Comparison of ENCODE assay signal across 8 mouse cellular contexts in the genomic region with DNA sequence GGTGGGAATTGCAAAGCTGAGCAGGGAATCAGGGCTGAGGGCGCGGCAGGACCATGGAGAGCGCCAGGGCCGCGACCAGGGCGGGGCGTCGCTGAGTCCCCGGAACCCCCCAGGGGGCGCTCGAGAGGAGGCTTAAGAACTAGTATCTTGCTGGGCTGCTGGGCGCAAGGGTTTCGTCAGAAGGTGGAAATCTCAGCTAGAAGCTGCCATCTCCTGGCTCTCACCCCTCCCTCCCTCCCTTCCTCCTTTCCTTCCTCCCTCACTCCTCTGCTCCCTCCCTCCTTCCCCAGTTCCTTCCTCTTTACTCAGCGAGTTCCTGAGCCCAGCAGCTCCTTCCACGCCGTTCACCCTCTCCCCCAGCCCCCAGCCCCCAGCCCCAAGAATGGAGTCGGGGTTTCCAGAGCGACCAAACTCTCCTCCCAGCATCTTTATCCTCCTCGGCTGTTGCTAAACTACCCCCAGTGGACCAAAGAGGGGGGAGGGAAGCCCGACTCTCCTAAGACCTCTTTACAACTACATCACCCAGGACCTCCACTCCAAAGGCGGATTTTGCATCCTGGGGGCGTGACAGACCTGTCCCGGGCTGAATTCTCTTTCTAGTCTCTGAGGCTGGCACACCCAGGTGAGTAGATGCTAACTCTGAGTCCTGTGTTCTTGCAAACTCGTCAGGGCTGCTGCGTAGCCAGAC. TPM values are rescaled to one million over a fixed set of nuclear protein-coding genes. Genes with fewer than 3 reads are reported as not detected.
DNase-seq lines count a peak whose midpoint lies in the region; ATAC-seq lines count a peak whose summit lies in the region.

No protein-coding gene starts in this region.

- peak; percentile 80; the same call in 1 of the 2 replicates for ATAC-seq in forebrain, embryonic 12.5 days (ENCODE audit: low FRiP score)
- peak; percentile 77 for ATAC-seq in hindbrain, embryonic 11.5 days (ENCODE audit: low FRiP score)

- H3K27me3 ChIP-seq in forebrain, embryonic 12.5 days = peaks cover 27% of the 10 kb centered on the region
- peaks cover 10% of the 10 kb centered on the region for H3K27me3 ChIP-seq in hindbrain, embryonic 11.5 days (ENCODE audit: control insufficient read depth, insufficient read depth, low read length)

- DNase-seq in 416B (ENCODE audit: low read depth) = peak; percentile 21
- DNase-seq in adrenal gland, postnatal 36 days = peak; percentile 80 to 89
- DNase-seq in hindbrain, embryonic 11.5 days (ENCODE audit: low spot score) = peak; percentile 93
- peak; percentile 81 to 86 for DNase-seq in layer of hippocampus, postnatal 10 days (ENCODE audit: low spot score in 2 of 2)
- peak; percentile 85 for DNase-seq in lung, postnatal 10 days
- peak; percentile 51 for DNase-seq in retina, postnatal 7 days (ENCODE audit: low read depth, low spot score)
- DNase-seq in thymus, postnatal 4 days = peak; percentile 90

- peaks cover 10% of the 10 kb centered on the region for H3K4me1 ChIP-seq in forebrain, embryonic 12.5 days
- no peaks in the 10 kb centered on the region for H3K4me1 ChIP-seq in hindbrain, embryonic 11.5 days (replicated peaks; ENCODE audit: control insufficient read depth, insufficient read depth, low read length)

- no peaks in the 10 kb centered on the region for H3K36me3 ChIP-seq in forebrain, embryonic 12.5 days (replicated peaks)
- H3K36me3 ChIP-seq in hindbrain, embryonic 11.5 days (ENCODE audit: control insufficient read depth, insufficient read depth, low read length) = no peaks in the 10 kb centered on the region

- H3K4me2 ChIP-seq in forebrain, embryonic 12.5 days = peak overlapping the region; percentile 50
- peak overlapping the region; percentile 30 for H3K4me2 ChIP-seq in hindbrain, embryonic 11.5 days (replicated peaks; ENCODE audit: low read depth, low read length)

- H3K9me3 ChIP-seq in forebrain, embryonic 12.5 days = no peaks in the 10 kb centered on the region
- no peaks in the 10 kb centered on the region for H3K9me3 ChIP-seq in hindbrain, embryonic 11.5 days (ENCODE audit: control insufficient read depth, low read length)

- WGBS in forebrain, embryonic 12.5 days = 1% methylated on average over 25 of the region's 25 CpGs
- under 1% methylated on average over 22 of the region's 25 CpGs for WGBS in hindbrain, embryonic 11.5 days

- H3K9ac ChIP-seq in forebrain, embryonic 12.5 days = peak overlapping the region; percentile 25; the same call in 1 of the 2 replicates
- no peak overlapping the region for H3K9ac ChIP-seq in hindbrain, embryonic 11.5 days (ENCODE audit: low read depth, low read length)

- H3K4me3 ChIP-seq in forebrain, embryonic 12.5 days (replicated peaks) = peak overlapping the region; percentile 22
- H3K4me3 ChIP-seq in hindbrain, embryonic 11.5 days (ENCODE audit: low read depth, low read length) = peak overlapping the region; percentile 15

- H3K27ac ChIP-seq in forebrain, embryonic 12.5 days = no peak overlapping the region
- H3K27ac ChIP-seq in hindbrain, embryonic 11.5 days (ENCODE audit: low read depth, low read length) = no peak overlapping the region

RNA-seq across cellular contexts. Expression of a gene that starts 22.5 kb away (rescaled TPM):
- total RNA-seq in adrenal gland, postnatal 36 days (2021) = under 1 TPM; 0.16 to 0.17 TPM
- polyA plus RNA-seq in forebrain, embryonic 12.5 days (2016; fragmentation: Nextera tagmentation; extraction: Ambion mirVana) = 1.1 and 1.3 TPM in 2 replicates
- 0.43 and 1.1 TPM in 2 replicates for polyA plus RNA-seq in hindbrain, embryonic 11.5 days (2014; fragmentation: Nextera tagmentation; extraction: Ambion mirVana)
- total RNA-seq in layer of hippocampus, postnatal 10 days (2021) = 100 to 1,000 TPM; 112 to 118 TPM

Comparison
In these comparisons a context has a peak if more than half of its experiments do, and no peak if none do; other contexts are left out.
1. DNase-seq: peak in every context shown above with its lines; median percentile 93 in hindbrain, embryonic 11.5 days; 90 in thymus, postnatal 4 days; 85 in lung, postnatal 10 days; 84 in adrenal gland, postnatal 36 days; 84 in layer of hippocampus, postnatal 10 days; 51 in retina, postnatal 7 days; 21 in 416B.
2. RNA of a gene that starts 22.5 kb away (total RNA-seq): 112 to 118 TPM in layer of hippocampus, postnatal 10 days; 0.16 to 0.17 TPM in adrenal gland, postnatal 36 days; every median in the first group is over 10 times any median in the second.